Mouse (Mus musculus) splenic B cell, adult 2 months (primary cell): ENCODE data around the gene Tusc2.
"Not testable (repeated sequence)": the region's sequence is repeated elsewhere in the genome, so short reads cannot be mapped to it uniquely, and the experiment has no call there.

Source experiments
- DNase-seq: peaks from one replicate; pipeline ENCODE4 v3.0.0-alpha.2; 2011; ENCODE audit warnings: low read depth, low spot score
- H3K27me3 ChIP-seq: 2 replicates; pipeline ENCODE4 v1.6.1; 2012; ENCODE audit warnings: mild to moderate bottlenecking, low read length, moderate library complexity, mixed read lengths; ENCODE audit not compliant: control insufficient read depth, poor library complexity, insufficient read depth, severe bottlenecking
- H3K36me3 ChIP-seq: 2 replicates; pipeline ENCODE4 v1.6.1; 2012; ENCODE audit warnings: mild to moderate bottlenecking, low read length, moderate library complexity, mixed read lengths; ENCODE audit not compliant: control insufficient read depth, poor library complexity, insufficient read depth, severe bottlenecking

Tusc2 gene

GRCm38 (mm10) chr9:107551890-107552355 lies 11.1 kb upstream of the Tusc2 start:
- Histone ChIP-seq H3K27me3 (no peaks in the 10 kb centered on the region), H3K36me3 (no peaks in the 10 kb centered on the region)
- DNase-seq, result no peak

- peaks cover 4% of the 10 kb centered on the region for H3K36me3 ChIP-seq
- H3K27me3 ChIP-seq, result no peaks in the 10 kb centered on the region
- DNase-seq, result no peak
These were observed 10.2 kb upstream of the Tusc2 start for GRCm38 (mm10) chr9:107552690-107553393.

- H3K36me3 ChIP-seq, result peaks cover 10% of the 10 kb centered on the region
- H3K27me3 ChIP-seq, result no peaks in the 10 kb centered on the region
- DNase-seq, result peak; percentile 42
These were observed 9.3 kb upstream of the Tusc2 start for GRCm38 (mm10) chr9:107553541-107554318.

- Histone ChIP-seq H3K27me3 (no peaks in the 10 kb centered on the region), H3K36me3 (peaks cover 10% of the 10 kb centered on the region)
- DNase-seq, result peak; percentile 99
These were observed 8.7 kb upstream of the Tusc2 start for GRCm38 (mm10) chr9:107554319-107554825.

- Histone ChIP-seq H3K36me3 (peaks cover 12% of the 10 kb centered on the region), H3K27me3 (no peaks in the 10 kb centered on the region)
- peak; percentile 68 for DNase-seq
These were observed 8.0 kb upstream of the Tusc2 start for GRCm38 (mm10) chr9:107555031-107555457.

GRCm38 (mm10) chr9:107555701-107556100 lies 7.4 kb upstream of the Tusc2 start:
- peaks cover 12% of the 10 kb centered on the region for H3K36me3 ChIP-seq
- no peaks in the 10 kb centered on the region for H3K27me3 ChIP-seq
- DNase-seq, result no peak

GRCm38 (mm10) chr9:107556346-107556745 lies 6.7 kb upstream of the Tusc2 start:
- H3K27me3 ChIP-seq, result no peaks in the 10 kb centered on the region
- H3K36me3 ChIP-seq, result peaks cover 12% of the 10 kb centered on the region
- no peak for DNase-seq

GRCm38 (mm10) chr9:107565556-107565955 lies 2.5 kb downstream of the Tusc2 start:
- not testable (repeated sequence) for H3K36me3 ChIP-seq, DNase-seq, H3K27me3 ChIP-seq

GRCm38 (mm10) chr9:107566041-107566709 lies 3.1 kb downstream of the Tusc2 start:
- peak; percentile 88 for DNase-seq
- H3K36me3 ChIP-seq, result no peaks in the 10 kb centered on the region

GRCm38 (mm10) chr9:107566855-107567254 lies 3.8 kb downstream of the Tusc2 start:
- no peak for DNase-seq
- H3K27me3 ChIP-seq, result no peaks in the 10 kb centered on the region
- H3K36me3 ChIP-seq, result no peaks in the 10 kb centered on the region

More at GRCm38 (mm10) chr9:107566041-107566709, 3.1 kb downstream of the Tusc2 start:
- no peaks in the 10 kb centered on the region for H3K27me3 ChIP-seq

GRCm38 (mm10) chr9:107567702-107568319 lies 4.8 kb downstream of the Tusc2 start, which contains the start of gene Hyal2:
Hyal2 (plus strand) TSS chr9:107567945.
- no peak for DNase-seq
- Histone ChIP-seq H3K27me3 (no peaks in the 10 kb centered on the region), H3K36me3 (no peaks in the 10 kb centered on the region)

- peak; percentile 88 for DNase-seq
- Histone ChIP-seq H3K36me3 (no peaks in the 10 kb centered on the region), H3K27me3 (no peaks in the 10 kb centered on the region)
These were observed 5.5 kb downstream of the Tusc2 start for GRCm38 (mm10) chr9:107568331-107569261.

- no peak for DNase-seq
These were observed 6.2 kb downstream of the Tusc2 start for GRCm38 (mm10) chr9:107569270-107569669.

More at GRCm38 (mm10) chr9:107569270-107569669, 6.2 kb downstream of the Tusc2 start:
- no peaks in the 10 kb centered on the region for H3K27me3 ChIP-seq
- H3K36me3 ChIP-seq, result no peaks in the 10 kb centered on the region
